Comparison of ENCODE assay signal across 9 mouse cellular contexts in the genomic region with DNA sequence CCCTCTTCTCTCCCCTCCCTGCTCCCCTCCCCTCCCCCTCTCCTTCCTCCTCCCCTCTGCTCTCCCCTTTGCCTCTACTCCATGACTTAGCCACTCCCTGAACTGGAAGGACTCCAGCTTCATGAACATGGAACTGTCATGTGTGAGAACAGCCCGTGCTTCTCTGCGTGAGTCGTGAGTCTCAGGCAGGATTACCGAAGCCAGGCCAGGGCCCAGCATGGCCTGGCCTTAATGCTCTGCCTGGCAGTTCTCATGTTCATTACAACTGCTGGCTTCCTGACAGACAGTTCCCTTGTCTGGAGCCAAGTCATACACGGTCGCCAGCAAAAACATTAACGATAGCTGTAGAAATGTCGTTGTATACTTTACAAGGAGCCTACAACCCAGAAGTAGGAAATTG.
A peak's percentile ranks its signal among the peaks of the same experiment; 100 is the strongest.
DNase-seq lines count a peak whose midpoint lies in the region.
"Had no signal": no experiment of that assay in that cellular context is flagged by ENCODE, and none has a peak within 500 bp of the region (broad histone marks: within the 10 kb centered on the region; RNA-seq: fewer than 3 reads in every experiment).

No protein-coding gene starts in this region.

- intact Hi-C loops in left cerebral cortex, postnatal 4 days (cut with DNase I), result no loop called here
- intact Hi-C loops in left cerebral cortex, postnatal 10 days (cut with DNase I), result no loop called here
- intact Hi-C loops in heart, postnatal 14 days (cut with DNase I), result no loop called here
- intact Hi-C loops in left cerebral cortex, postnatal 36 days (cut with DNase I), result no loop called here

- DNase-seq in gastrocnemius, adult 18-20 months (ENCODE audit: low spot score), result peak; percentile 14
- no peak for DNase-seq in gastrocnemius, postnatal 25 days
- peak; percentile 88 for DNase-seq in left cerebral cortex, postnatal 4 days
- no peak for DNase-seq in left cerebral cortex, postnatal 10 days (ENCODE audit: extremely low spot score in 1 of 2, low spot score in 2 of 2)
- peak; percentile 8 to 15 for DNase-seq in cerebellum, adult 18-20 months
- DNase-seq in heart, postnatal 14 days, result peak; percentile 3 to 52
- DNase-seq in ovary, postnatal 36 days (ENCODE audit: low spot score), result no peak
- DNase-seq in left cerebral cortex, postnatal 36 days (ENCODE audit: low spot score in 2 of 2), result no peak
- DNase-seq: adrenal gland, adult 2 months had no signal

Comparison
In these comparisons a context has a peak if more than half of its experiments do, and no peak if none do; other contexts are left out.
1. DNase-seq: peak in gastrocnemius, adult 18-20 months (single experiment), left cerebral cortex, postnatal 4 days (single experiment), cerebellum, adult 18-20 months (2 of 2) and heart, postnatal 14 days (2 of 2); none in gastrocnemius, postnatal 25 days (single experiment), left cerebral cortex, postnatal 10 days (0 of 2), ovary, postnatal 36 days (single experiment) and left cerebral cortex, postnatal 36 days (0 of 2).